Mouse (Mus musculus): Measurements from ENCODE around the gene Gzme. TPM values are rescaled to one million over a fixed set of nuclear protein-coding genes. Genes with fewer than 3 reads are reported as not detected.

Gene Gzme
- polyA plus RNA-seq, 1 experiment from 2014 or later = not detected

GRCm38 (mm10) chr14:56102386-56102785, 18.0 kb downstream of the Gzme start, which contains the start of gene Ctsg:
TSS of gene Ctsg (minus strand) at chr14:56102574.
- WGBS = 57% methylated on average over 10 of the region's 10 CpGs
- Histone ChIP-seq H3K4me1 (replicated peaks; ENCODE audit: control insufficient read depth, insufficient read depth) (no peaks in the 10 kb centered on the region), H3K4me2 (replicated peaks; ENCODE audit: low read depth) (no peak within 1 kb of the TSS), H3K27ac (replicated peaks) (no peak within 1 kb of the TSS), H3K27me3 (ENCODE audit: control insufficient read depth, insufficient read depth, low read length) (no peaks in the 10 kb centered on the region), H3K36me3 (ENCODE audit: control insufficient read depth, insufficient read depth, low read length) (no peaks in the 10 kb centered on the region), H3K4me3 (ENCODE audit: low read depth, low read length) (no peak within 1 kb of the TSS), H3K9me3 (ENCODE audit: control insufficient read depth, low read length) (no peaks in the 10 kb centered on the region), H3K9ac (ENCODE audit: low read length) (no peak within 1 kb of the TSS)
- DNase-seq (ENCODE audit: low spot score) (no peak), ATAC-seq (ENCODE audit: low FRiP score, low TSS enrichment) (no peak)
- TF ChIP-seq EP300 (optimal IDR thresholded peaks at IDR 0.05) = no peak
- TF ChIP-seq CTCF (IDR thresholded peaks at IDR 0.05; ENCODE audit: low read depth) = no peak

- 76% methylated on average over 4 of the region's 4 CpGs for WGBS
- ATAC-seq (ENCODE audit: low FRiP score, low TSS enrichment) = no peak
Observed at GRCm38 (mm10) chr14:56098940-56099339, 21.5 kb downstream of the Gzme start.

GRCm38 (mm10) chr14:56097597-56097996, 22.8 kb downstream of the Gzme start:
- Histone ChIP-seq H3K4me3 (ENCODE audit: low read depth, low read length) (no peak overlapping the region), H3K36me3 (ENCODE audit: control insufficient read depth, insufficient read depth, low read length) (no peaks in the 10 kb centered on the region), H3K4me1 (replicated peaks; ENCODE audit: control insufficient read depth, insufficient read depth) (no peaks in the 10 kb centered on the region), H3K27me3 (ENCODE audit: control insufficient read depth, insufficient read depth, low read length) (no peaks in the 10 kb centered on the region), H3K4me2 (replicated peaks; ENCODE audit: low read depth) (no peak overlapping the region), H3K27ac (replicated peaks) (no peak overlapping the region), H3K9ac (ENCODE audit: low read length) (no peak overlapping the region), H3K9me3 (ENCODE audit: control insufficient read depth, low read length) (no peaks in the 10 kb centered on the region)
- no peak for DNase-seq (ENCODE audit: low spot score)
- TF ChIP-seq EP300 (optimal IDR thresholded peaks at IDR 0.05) (no peak), CTCF (IDR thresholded peaks at IDR 0.05; ENCODE audit: low read depth) (no peak)
- ATAC-seq (ENCODE audit: low FRiP score, low TSS enrichment) = no peak
- 75% methylated on average over 1 of the region's 1 CpGs for WGBS

More at GRCm38 (mm10) chr14:56098940-56099339, 21.5 kb downstream of the Gzme start:
- Histone ChIP-seq H3K27ac (replicated peaks) (no peak overlapping the region), H3K4me1 (replicated peaks; ENCODE audit: control insufficient read depth, insufficient read depth) (no peaks in the 10 kb centered on the region), H3K27me3 (ENCODE audit: control insufficient read depth, insufficient read depth, low read length) (no peaks in the 10 kb centered on the region), H3K36me3 (ENCODE audit: control insufficient read depth, insufficient read depth, low read length) (no peaks in the 10 kb centered on the region), H3K9ac (ENCODE audit: low read length) (no peak overlapping the region), H3K4me3 (ENCODE audit: low read depth, low read length) (no peak overlapping the region), H3K9me3 (ENCODE audit: control insufficient read depth, low read length) (no peaks in the 10 kb centered on the region), H3K4me2 (replicated peaks; ENCODE audit: low read depth) (no peak overlapping the region)
- no peak for DNase-seq (ENCODE audit: low spot score)
- TF ChIP-seq CTCF (IDR thresholded peaks at IDR 0.05; ENCODE audit: low read depth) (peak; percentile 74), EP300 (optimal IDR thresholded peaks at IDR 0.05) (no peak)

DNA sequence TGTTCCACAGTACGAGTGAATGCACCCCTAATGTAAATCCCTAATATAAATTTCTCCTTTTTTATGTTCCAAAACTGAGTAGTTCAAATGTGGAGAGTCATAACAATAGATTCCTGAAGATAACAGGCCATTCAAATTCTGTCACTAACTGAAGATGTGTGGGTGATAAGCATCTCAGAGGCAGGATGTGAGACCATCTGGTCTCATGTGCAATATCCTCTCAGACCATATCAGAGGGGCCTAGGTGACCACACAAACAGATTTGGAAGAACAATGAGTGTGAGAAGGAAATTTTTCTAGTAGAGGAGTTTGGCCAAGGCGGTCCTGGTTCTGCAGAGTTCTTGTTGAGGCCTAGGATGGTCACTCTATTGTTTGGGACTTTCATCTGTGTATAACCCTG, 27.1 kb downstream of the Gzme start:
- ATAC-seq (ENCODE audit: low FRiP score, low TSS enrichment) (no peak), DNase-seq (ENCODE audit: low spot score) (no peak)
- H3K4me3 ChIP-seq (ENCODE audit: low read depth, low read length) = no peak overlapping the region
- 66% methylated on average over 2 of the region's 2 CpGs for WGBS
- TF ChIP-seq CTCF (IDR thresholded peaks at IDR 0.05; ENCODE audit: low read depth) = no peak
- no peak for TF ChIP-seq EP300 (optimal IDR thresholded peaks at IDR 0.05)
- no peak overlapping the region for H3K9ac ChIP-seq (ENCODE audit: low read length)
- H3K9me3 ChIP-seq (ENCODE audit: control insufficient read depth, low read length) = no peaks in the 10 kb centered on the region
- H3K4me2 ChIP-seq (replicated peaks; ENCODE audit: low read depth) = no peak overlapping the region
- H3K36me3 ChIP-seq (ENCODE audit: control insufficient read depth, insufficient read depth, low read length) = no peaks in the 10 kb centered on the region
- H3K27ac ChIP-seq (replicated peaks) = no peak overlapping the region
- no peaks in the 10 kb centered on the region for H3K27me3 ChIP-seq (ENCODE audit: control insufficient read depth, insufficient read depth, low read length)
- H3K4me1 ChIP-seq (replicated peaks; ENCODE audit: control insufficient read depth, insufficient read depth) = no peaks in the 10 kb centered on the region

DNA sequence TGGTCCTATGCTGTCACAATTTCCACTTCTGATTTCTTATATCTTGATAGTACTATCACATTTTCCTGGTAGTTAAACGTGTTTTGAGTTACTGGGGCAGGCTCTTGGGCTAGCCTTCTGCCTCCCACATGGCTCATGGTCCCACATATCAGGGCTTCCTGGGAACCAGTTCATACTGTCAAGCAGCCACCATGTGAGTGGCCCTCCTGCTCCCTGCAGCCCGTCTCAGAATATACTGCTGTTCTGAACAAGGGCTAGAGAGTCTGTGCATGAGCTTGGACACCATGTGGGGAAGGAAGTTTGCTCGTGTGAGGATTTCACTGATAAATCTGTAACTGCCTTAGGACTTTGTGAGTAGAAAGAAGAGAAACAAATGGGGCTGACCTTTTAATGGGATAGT, 33.7 kb downstream of the Gzme start:
- ATAC-seq (ENCODE audit: low FRiP score, low TSS enrichment) (no peak), DNase-seq (ENCODE audit: low spot score) (no peak)
- no peak overlapping the region for H3K4me3 ChIP-seq (ENCODE audit: low read depth, low read length)
- no peaks in the 10 kb centered on the region for H3K9me3 ChIP-seq (ENCODE audit: control insufficient read depth, low read length)
- H3K27me3 ChIP-seq (ENCODE audit: control insufficient read depth, insufficient read depth, low read length) = no peaks in the 10 kb centered on the region
- 61% methylated on average over 3 of the region's 3 CpGs for WGBS
- TF ChIP-seq EP300 (optimal IDR thresholded peaks at IDR 0.05) (no peak), CTCF (IDR thresholded peaks at IDR 0.05; ENCODE audit: low read depth) (no peak)
- H3K4me1 ChIP-seq (replicated peaks; ENCODE audit: control insufficient read depth, insufficient read depth) = no peaks in the 10 kb centered on the region
- H3K36me3 ChIP-seq (ENCODE audit: control insufficient read depth, insufficient read depth, low read length) = no peaks in the 10 kb centered on the region
- H3K4me2 ChIP-seq (replicated peaks; ENCODE audit: low read depth) = no peak overlapping the region
- H3K9ac ChIP-seq (ENCODE audit: low read length) = no peak overlapping the region
- H3K27ac ChIP-seq (replicated peaks) = no peak overlapping the region

GRCm38 (mm10) chr14:56085167-56085566, 35.3 kb downstream of the Gzme start, which contains the start of gene Mcpt8:
TSS of gene Mcpt8 (minus strand) at chr14:56085273.
- no peaks in the 10 kb centered on the region for H3K27me3 ChIP-seq (ENCODE audit: control insufficient read depth, insufficient read depth, low read length)
- H3K9me3 ChIP-seq (ENCODE audit: control insufficient read depth, low read length) = no peaks in the 10 kb centered on the region
- ATAC-seq (ENCODE audit: low FRiP score, low TSS enrichment) = no peak
- H3K27ac ChIP-seq (replicated peaks) = no peak within 1 kb of the TSS
- no peak for DNase-seq (ENCODE audit: low spot score)
- no peaks in the 10 kb centered on the region for H3K4me1 ChIP-seq (replicated peaks; ENCODE audit: control insufficient read depth, insufficient read depth)
- no peak within 1 kb of the TSS for H3K9ac ChIP-seq (ENCODE audit: low read length)
- H3K36me3 ChIP-seq (ENCODE audit: control insufficient read depth, insufficient read depth, low read length) = no peaks in the 10 kb centered on the region
- TF ChIP-seq EP300 (optimal IDR thresholded peaks at IDR 0.05) (no peak), CTCF (IDR thresholded peaks at IDR 0.05; ENCODE audit: low read depth) (no peak)
- no peak within 1 kb of the TSS for H3K4me2 ChIP-seq (replicated peaks; ENCODE audit: low read depth)
- WGBS = 86% methylated on average over 2 of the region's 2 CpGs
- no peak within 1 kb of the TSS for H3K4me3 ChIP-seq (ENCODE audit: low read depth, low read length)
